Mouse (Mus musculus): Measurements from ENCODE around the gene Plscr1. TPM values are rescaled to one million over a fixed set of nuclear protein-coding genes. Genes with fewer than 3 reads are reported as not detected.

Plscr1 gene
- 1.3 TPM for total RNA-seq (2023)

GRCm38 (mm10) chr9:92249447-92249852 lies at the start of gene Plscr1:
Gene Plscr1 (plus strand): TSS chr9:92249750.

GRCm38 (mm10) chr9:92275486-92276207 lies 26.1 kb downstream of the Plscr1 start, which contains the start of gene Plscr2:
Gene Plscr2 (plus strand): TSS chr9:92275602.

GRCm38 (mm10) chr9:92309077-92309476 lies 59.5 kb downstream of the Plscr1 start, which contains the start of gene 1700057G04Rik:
Gene 1700057G04Rik (plus strand): TSS chr9:92309377.

Other genes starting within 250 kb of the Plscr1 start
- gene Plscr5, start 56.8 kb upstream of the Plscr1 start, total RNA-seq (2023), result not detected
- gene Plscr2, start 25.9 kb downstream of the Plscr1 start, total RNA-seq (2023), result not detected
- gene 1700057G04Rik, start 59.6 kb downstream of the Plscr1 start, total RNA-seq (2023), result not detected
- 0.21 TPM for gene Plscr4, start 207.6 kb downstream of the Plscr1 start, total RNA-seq (2023)

All from CD8-positive naive resting alpha-beta T cell, adult 57 days (primary cell).